Mouse (Mus musculus): ENCODE data around the gene Pgr15l. TPM values are rescaled to one million over a fixed set of nuclear protein-coding genes. Genes with fewer than 3 reads are reported as not detected.

Pgr15l gene
- polyA plus RNA-seq (2016; fragmentation: Nextera tagmentation; extraction: Ambion mirVana): not detected in 2 replicates

- Histone ChIP-seq H3K27ac (replicated peaks) (no peak within 1 kb of the TSS), H3K4me3 (peak within 1 kb of the TSS; percentile 35), H3K27me3 (ENCODE audit: low read depth, poor library complexity, severe bottlenecking) (peaks cover 27% of the 10 kb centered on the region), H3K36me3 (no peaks in the 10 kb centered on the region), H3K4me1 (peaks cover 3% of the 10 kb centered on the region; the same call in 1 of the 2 replicates), H3K9me3 (replicated peaks) (no peaks in the 10 kb centered on the region)
- WGBS: 35% methylated on average over 20 of the region's 20 CpGs
- DNase-seq (ENCODE audit: low spot score): peak; percentile 21
Measured at GRCm38 (mm10) chrX:97072369-97072768, at the start of gene Pgr15l. Gene Pgr15l, plus strand, starts transcription at chrX:97072596.

- H3K36me3 ChIP-seq: no peaks in the 10 kb centered on the region
- H3K4me3 ChIP-seq: no peak overlapping the region
- DNase-seq (ENCODE audit: low spot score): no peak
- H3K4me1 ChIP-seq: no peaks in the 10 kb centered on the region
- H3K27me3 ChIP-seq (ENCODE audit: low read depth, poor library complexity, severe bottlenecking): no peaks in the 10 kb centered on the region
- no peak overlapping the region for H3K27ac ChIP-seq (replicated peaks)
- no peaks in the 10 kb centered on the region for H3K9me3 ChIP-seq (replicated peaks)
Measured at GRCm38 (mm10) chrX:97027540-97027939, 44.9 kb upstream of the Pgr15l start.

GRCm38 (mm10) chrX:97069816-97070215 is 2.6 kb upstream of the Pgr15l start:
- WGBS: 12% methylated on average over 11 of the region's 11 CpGs
- Histone ChIP-seq H3K27ac (replicated peaks) (no peak overlapping the region), H3K36me3 (no peaks in the 10 kb centered on the region), H3K27me3 (ENCODE audit: low read depth, poor library complexity, severe bottlenecking) (peaks cover 27% of the 10 kb centered on the region), H3K4me1 (peaks cover 3% of the 10 kb centered on the region; the same call in 1 of the 2 replicates), H3K9me3 (replicated peaks) (no peaks in the 10 kb centered on the region), H3K4me3 (0 out of 2 replicates have a peak overlapping the region, but pooled peaks have one; percentile 4)
- peak; percentile 49 for DNase-seq (ENCODE audit: low spot score)

All from midbrain, embryonic 10.5 days (tissue).